Mouse (Mus musculus) thymus, adult 2 months (tissue): Measurements from ENCODE around the gene Man2b1.

Experiments
- CTCF ChIP-seq: fragments of 200-500 bp; IDR thresholded peaks from 2 replicates; pipeline ENCODE4 v1.5.1; 2012; ENCODE audit warnings: mild to moderate bottlenecking, control low read depth, low read length, moderate library complexity, borderline replicate concordance; ENCODE audit not compliant: control insufficient read depth, poor library complexity, insufficient read depth; ENCODE audit errors: extremely low read depth
- POLR2A ChIP-seq: fragments of 200-500 bp; IDR thresholded peaks from 2 replicates; pipeline ENCODE4 v1.6.1; 2012; ENCODE audit warnings: mild to moderate bottlenecking, low read length, control low read depth, moderate library complexity; ENCODE audit not compliant: control insufficient read depth, poor library complexity, insufficient read depth; ENCODE audit errors: extremely low read depth

DNA sequence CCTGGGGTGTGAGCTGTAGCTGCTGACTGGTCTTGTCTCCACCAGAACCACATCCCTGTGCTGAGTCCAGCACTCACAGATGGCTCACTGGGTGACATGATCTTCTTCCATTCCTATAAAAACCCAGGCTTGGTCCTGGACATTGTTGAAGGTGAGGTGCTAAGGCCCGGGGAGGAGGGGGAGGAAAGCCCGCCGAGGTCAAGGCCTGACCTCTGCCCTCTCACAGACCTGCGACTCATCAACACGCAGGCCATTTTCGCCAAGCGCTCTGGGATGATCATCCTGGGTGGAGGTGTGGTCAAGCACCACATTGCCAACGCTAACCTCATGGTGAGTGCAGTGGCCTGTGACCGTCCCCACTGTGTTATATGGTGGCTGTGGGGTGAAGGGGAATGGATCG, 8.9 kb upstream of the Man2b1 start:
- no peak for TF ChIP-seq CTCF
- TF ChIP-seq POLR2A, result no peak
